Mouse (Mus musculus) fibroblast of lung, adult 2 months (primary cell): Measurements from ENCODE around the gene C1ql2.

Experiments
- DNase-seq: peaks from one replicate; pipeline ENCODE4 v3.0.0-alpha.2; 2011; ENCODE audit warnings: low read depth

Gene C1ql2

DNA sequence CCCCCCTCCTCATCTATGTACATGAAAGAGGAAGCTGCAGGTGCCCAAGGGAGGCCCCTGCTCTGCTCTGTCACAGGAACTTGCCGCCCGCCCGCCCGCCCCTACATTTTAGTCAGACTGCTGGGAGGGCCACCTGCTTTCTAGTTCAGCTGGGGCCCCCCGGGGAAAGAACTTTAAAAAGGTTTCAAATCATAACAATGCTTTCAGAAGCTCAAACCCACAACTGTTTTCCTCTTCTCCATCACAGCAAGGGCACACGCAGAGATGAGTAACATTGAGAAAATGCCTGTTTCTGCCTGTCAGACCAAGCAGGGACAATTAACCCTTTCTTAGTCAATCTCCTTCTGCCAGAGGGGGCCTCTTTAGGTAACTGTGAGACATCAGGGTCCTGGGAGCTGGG, 49.4 kb downstream of the C1ql2 start:
- no peak for DNase-seq

DNA sequence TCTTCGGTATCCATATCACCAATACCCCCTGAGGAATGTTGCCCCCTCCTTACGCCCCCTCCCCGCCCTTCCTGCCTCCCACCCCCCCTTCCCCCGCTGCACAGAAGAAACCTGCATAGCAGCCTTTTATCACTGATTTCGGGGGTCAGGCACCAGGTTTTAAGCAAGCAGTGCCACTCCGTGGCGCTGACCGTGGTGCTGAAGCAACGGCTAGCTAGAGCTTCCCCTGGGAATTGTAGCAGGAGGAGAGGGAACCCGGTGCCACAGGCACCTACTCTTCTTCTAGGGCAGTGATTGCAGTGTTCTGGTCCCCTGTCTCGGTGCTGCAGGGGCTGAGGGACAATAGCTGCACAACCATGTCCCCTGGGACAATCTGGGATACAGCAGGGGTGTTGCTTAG, 50.0 kb downstream of the C1ql2 start:
- no peak for DNase-seq
